Mouse (Mus musculus) spleen, adult 2 months (tissue): ENCODE results near the gene Pla2g2d. TPM values are rescaled to one million over a fixed set of nuclear protein-coding genes. Genes with fewer than 3 reads are reported as not detected.
A peak's percentile ranks its signal among the peaks of the same experiment; 100 is the strongest.

Experiments used
- DNase-seq, 2 experiments: peaks; one replicate each; pipeline versions ENCODE4 v3.0.0 to v3.0.0-alpha.2; 2012 to 2021; ENCODE audit warnings: low spot score in 2 of 2, low read depth in 1 of 2
- H3K27ac ChIP-seq: fragments of 200-500 bp; 2 replicates; pipeline ENCODE4 v1.5.1; 2012; ENCODE audit warnings: low read length, inconsistent platforms; ENCODE audit not compliant: insufficient read depth
- H3K27me3 ChIP-seq: fragments of 200-500 bp; 2 replicates; pipeline ENCODE4 v1.6.1; 2012; ENCODE audit warnings: mild to moderate bottlenecking, moderate library complexity, low read length, inconsistent platforms; ENCODE audit not compliant: control insufficient read depth, insufficient read depth
- H3K36me3 ChIP-seq: fragments of 200-500 bp; 2 replicates; pipeline ENCODE4 v1.6.1; 2012; ENCODE audit warnings: mild to moderate bottlenecking, low read length, inconsistent platforms; ENCODE audit not compliant: control insufficient read depth, insufficient read depth
- H3K4me1 ChIP-seq: fragments of 200-500 bp; 2 replicates; pipeline ENCODE4 v1.6.1; 2011; ENCODE audit warnings: inconsistent platforms; ENCODE audit not compliant: control insufficient read depth, insufficient read depth, insufficient read length
- H3K4me3 ChIP-seq: fragments of 200-500 bp; 2 replicates; pipeline ENCODE4 v1.5.1; 2011; ENCODE audit warnings: mild to moderate bottlenecking, inconsistent platforms; ENCODE audit not compliant: insufficient read depth, insufficient read length; ENCODE audit errors: extremely low read depth
- CTCF ChIP-seq: fragments of 200-500 bp; IDR thresholded peaks from 2 replicates; pipeline ENCODE4 v1.5.1; 2011; ENCODE audit warnings: mild to moderate bottlenecking, inconsistent platforms; ENCODE audit not compliant: insufficient read depth, insufficient read length, insufficient replicate concordance; ENCODE audit errors: extremely low read depth
- POLR2A ChIP-seq: fragments of 200-500 bp; IDR thresholded peaks from 2 replicates; pipeline ENCODE4 v1.6.1; 2011; ENCODE audit warnings: low read depth, low read length, inconsistent platforms
- WGBS: fragments of 180-500 bp; shearing (Covaris S2); methylation state at CpG from one replicate; pipeline ENCODE4 v1.1.7; 2018; 5-methylcytosine and 5-hydroxymethylcytosine counted together
- polyA plus RNA-seq: library from polyadenylated mRNA; depleted of rRNA; stranded (reverse); fragments of >200 nt; gene quantifications from 2 replicates; pipeline ENCODE4 v1.2.3, GENCODE M21; 2012

The Pla2g2d gene
- polyA plus RNA-seq, 1 experiment: 77.6 TPM

DNA sequence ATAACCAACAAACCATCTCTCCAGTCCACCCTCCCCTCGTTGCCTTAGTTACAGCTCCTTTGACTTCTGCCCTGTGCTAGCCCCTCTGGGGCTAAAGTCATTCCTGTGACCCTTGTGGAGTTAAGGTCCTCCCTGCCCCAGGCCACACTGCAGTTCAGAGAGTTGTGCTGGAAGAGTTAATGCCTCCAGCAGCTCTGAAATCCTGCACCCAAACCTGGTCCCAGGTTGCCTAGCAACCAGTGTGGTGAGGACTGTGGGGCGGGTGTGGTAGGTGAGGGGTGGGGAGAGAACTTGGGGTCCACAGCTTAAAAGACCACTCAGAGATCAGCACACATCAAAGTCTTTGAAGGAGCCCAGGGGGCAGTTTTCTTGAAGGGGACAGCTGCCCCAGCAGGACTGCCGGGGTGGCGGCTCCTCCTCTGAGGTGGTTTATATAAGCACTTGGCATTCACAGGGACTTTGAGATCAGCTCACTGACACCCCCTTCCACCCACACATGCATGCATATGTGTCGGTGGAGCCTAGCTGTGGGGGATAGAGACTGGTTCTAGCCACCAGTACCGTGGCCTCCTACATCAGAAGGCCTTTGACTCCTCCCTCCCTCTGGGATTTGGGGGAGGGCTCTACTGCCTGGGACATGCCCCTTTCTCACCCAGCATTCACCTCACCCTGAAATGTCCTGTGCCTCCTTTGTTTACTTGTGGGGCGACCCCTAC, 36.2 kb upstream of the Pla2g2d start:
- H3K4me1 ChIP-seq: no peaks in the 10 kb centered on the region
- no peak overlapping the region for H3K27ac ChIP-seq
- no peaks in the 10 kb centered on the region for H3K36me3 ChIP-seq
- WGBS: 50% methylated on average over 7 of the region's 7 CpGs
- TF ChIP-seq CTCF (no peak), POLR2A (no peak)
- no peak for DNase-seq
- no peaks in the 10 kb centered on the region; the same call in 1 of the 2 replicates for H3K27me3 ChIP-seq
- H3K4me3 ChIP-seq: no peak overlapping the region

GRCm38 (mm10) chr4:138745884-138746283, 29.7 kb upstream of the Pla2g2d start:
- DNase-seq: no peak
- no peak overlapping the region for H3K27ac ChIP-seq
- no peaks in the 10 kb centered on the region; the same call in 1 of the 2 replicates for H3K27me3 ChIP-seq
- no peak overlapping the region for H3K4me3 ChIP-seq
- no peak for TF ChIP-seq CTCF
- TF ChIP-seq POLR2A: no peak
- H3K4me1 ChIP-seq: no peaks in the 10 kb centered on the region
- 70% methylated on average over 4 of the region's 4 CpGs for WGBS
- H3K36me3 ChIP-seq: no peaks in the 10 kb centered on the region

DNA sequence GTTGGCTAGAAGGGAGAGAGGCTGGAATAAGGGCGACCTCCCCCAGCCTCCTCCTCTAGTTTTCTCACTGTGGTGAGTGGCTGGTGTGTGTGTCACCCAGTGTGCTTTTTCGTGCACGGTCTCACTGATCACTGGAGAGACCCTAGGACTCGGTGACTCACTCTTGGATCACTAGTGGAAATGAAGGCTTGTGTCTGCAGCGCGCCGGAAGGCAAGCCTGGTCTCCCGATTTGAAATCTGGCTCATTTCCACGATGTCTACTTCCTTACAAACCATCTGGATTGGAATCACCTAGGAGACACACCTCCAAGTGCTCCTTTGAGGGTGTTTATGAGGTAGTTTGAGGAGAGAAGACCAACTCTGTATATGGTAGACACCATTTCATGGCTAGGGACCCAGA, 28.7 kb upstream of the Pla2g2d start:
- 86% methylated on average over 9 of the region's 9 CpGs for WGBS
- H3K4me1 ChIP-seq: no peaks in the 10 kb centered on the region
- H3K4me3 ChIP-seq: no peak overlapping the region
- H3K36me3 ChIP-seq: no peaks in the 10 kb centered on the region
- TF ChIP-seq CTCF: no peak
- no peak for TF ChIP-seq POLR2A
- H3K27me3 ChIP-seq: no peaks in the 10 kb centered on the region; the same call in 1 of the 2 replicates
- H3K27ac ChIP-seq: no peak overlapping the region
- DNase-seq: no peak

DNA sequence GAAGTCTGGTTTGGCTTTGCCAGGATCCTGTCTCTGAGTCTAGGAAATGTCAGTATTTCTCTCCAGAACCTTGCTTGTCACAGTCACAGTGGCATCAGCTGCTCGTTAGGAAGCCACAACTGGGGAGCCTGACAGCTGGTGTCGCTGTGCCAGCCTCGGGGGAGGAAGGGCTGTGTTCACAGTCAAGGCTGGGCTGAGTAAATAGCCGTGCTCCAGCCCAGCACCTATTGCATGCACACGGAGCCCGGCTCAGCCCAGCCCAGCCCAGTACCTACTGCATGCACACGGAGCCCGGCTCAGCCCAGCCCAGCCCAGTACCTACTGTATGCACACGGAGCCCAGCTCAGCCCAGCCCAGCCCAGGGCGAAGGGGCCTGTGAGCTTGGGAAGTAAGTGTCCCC, 27.7 kb upstream of the Pla2g2d start:
- DNase-seq: no peak
- Histone ChIP-seq H3K4me1 (no peaks in the 10 kb centered on the region), H3K27ac (no peak overlapping the region)

GRCm38 (mm10) chr4:138748369-138749072, 27.0 kb upstream of the Pla2g2d start:
- Histone ChIP-seq H3K4me1 (no peaks in the 10 kb centered on the region), H3K36me3 (no peaks in the 10 kb centered on the region), H3K27ac (no peak overlapping the region), H3K27me3 (no peaks in the 10 kb centered on the region), H3K4me3 (no peak overlapping the region)
- DNase-seq: no peak
- TF ChIP-seq POLR2A (no peak), CTCF (0 out of 2 replicates have a peak, but pooled peaks have one; percentile 23)
- 53% methylated on average over 8 of the region's 8 CpGs for WGBS

More for the DNA sequence above, 27.7 kb upstream of the Pla2g2d start:
- WGBS: 62% methylated on average over 10 of the region's 10 CpGs
- H3K4me3 ChIP-seq: no peak overlapping the region
- no peak for TF ChIP-seq POLR2A
- no peak for TF ChIP-seq CTCF
- H3K27me3 ChIP-seq: no peaks in the 10 kb centered on the region
- H3K36me3 ChIP-seq: no peaks in the 10 kb centered on the region

- no peaks in the 10 kb centered on the region for H3K36me3 ChIP-seq
- H3K27me3 ChIP-seq: no peaks in the 10 kb centered on the region
- WGBS: 88% methylated on average over 6 of the region's 6 CpGs
- DNase-seq: no peak
- H3K4me3 ChIP-seq: no peak overlapping the region
- no peaks in the 10 kb centered on the region for H3K4me1 ChIP-seq
- TF ChIP-seq CTCF (no peak), POLR2A (no peak)
- H3K27ac ChIP-seq: no peak overlapping the region
These were observed 22.9 kb upstream of the Pla2g2d start for GRCm38 (mm10) chr4:138752603-138753002.

- no peak for DNase-seq
- Histone ChIP-seq H3K36me3 (no peaks in the 10 kb centered on the region), H3K4me3 (no peak overlapping the region), H3K4me1 (no peaks in the 10 kb centered on the region), H3K27me3 (no peaks in the 10 kb centered on the region), H3K27ac (no peak overlapping the region)
- TF ChIP-seq POLR2A: no peak
- no peak for TF ChIP-seq CTCF
- 93% methylated on average over 3 of the region's 3 CpGs for WGBS
These were observed 21.9 kb upstream of the Pla2g2d start for GRCm38 (mm10) chr4:138753608-138754007.
